Mouse (Mus musculus): ENCODE measurements around the gene Cpm. TPM values are rescaled to one million over a fixed set of nuclear protein-coding genes. Genes with fewer than 3 reads are reported as not detected.

Cpm gene
- polyA plus RNA-seq, 1 experiment from 2014 or later, result 2.7 TPM

DNA sequence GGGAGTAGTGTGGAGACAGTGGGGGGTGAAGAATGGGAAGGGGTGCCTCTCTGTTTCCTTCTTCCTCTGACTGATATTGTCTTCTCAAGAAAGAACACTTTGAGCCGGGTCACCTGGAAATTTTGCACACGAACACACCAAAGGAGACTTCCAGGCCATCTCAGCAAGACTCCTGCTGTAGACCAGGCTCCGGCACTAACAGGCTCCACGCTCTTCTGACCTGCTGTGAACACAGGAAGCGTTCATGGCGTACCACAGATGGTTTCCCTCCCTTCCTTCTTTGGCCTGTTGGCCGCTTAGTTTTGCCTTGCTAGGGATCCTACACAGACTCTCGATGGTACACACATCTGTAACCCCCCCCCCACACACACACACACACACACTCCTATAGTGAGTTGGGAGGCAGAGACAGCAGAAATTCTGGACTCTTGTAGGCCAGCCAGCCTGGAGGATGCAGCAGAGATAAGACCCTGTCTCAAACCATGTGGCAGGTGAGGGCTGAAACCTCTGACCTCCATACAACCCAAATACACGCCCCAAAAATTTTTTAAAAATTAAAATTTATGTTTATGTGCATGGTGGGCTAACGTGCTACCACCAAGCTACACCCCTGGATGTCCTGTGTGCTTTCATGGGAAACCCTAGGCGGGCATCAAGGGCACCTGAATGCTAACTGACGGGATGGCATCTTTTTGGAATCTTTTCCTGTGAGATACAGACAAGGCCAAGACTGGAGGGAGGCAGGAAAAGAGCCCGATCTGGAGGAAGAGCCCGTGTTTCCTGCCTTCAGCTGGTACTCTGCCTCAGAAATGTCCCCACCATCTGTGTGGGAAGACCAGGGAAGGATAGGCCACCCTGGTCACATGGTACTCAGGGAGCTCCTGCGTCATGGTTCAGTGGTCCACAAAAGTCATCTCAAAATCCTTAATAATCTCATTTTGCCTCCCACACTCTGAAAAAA is 23.7 kb upstream of the Cpm start:
- no peak overlapping the region for H3K27ac ChIP-seq (ENCODE audit: low read depth, low read length)
- no peaks in the 10 kb centered on the region for H3K4me1 ChIP-seq (ENCODE audit: control insufficient read depth, insufficient read depth, low read depth, low read length)
- H3K36me3 ChIP-seq (ENCODE audit: control insufficient read depth, insufficient read depth, low read length), result no peaks in the 10 kb centered on the region
- no peaks in the 10 kb centered on the region for H3K27me3 ChIP-seq (replicated peaks; ENCODE audit: control insufficient read depth, insufficient read depth, low read length)
- no peak overlapping the region for H3K4me3 ChIP-seq (ENCODE audit: low read length)
- WGBS, result 84% methylated on average over 15 of the region's 15 CpGs
- H3K4me2 ChIP-seq (ENCODE audit: low read length), result no peak overlapping the region
- no peaks in the 10 kb centered on the region for H3K9me3 ChIP-seq (ENCODE audit: control insufficient read depth, low read length)
- no peak overlapping the region for H3K9ac ChIP-seq (ENCODE audit: low read depth, low read length)
- no peak for ATAC-seq

DNA sequence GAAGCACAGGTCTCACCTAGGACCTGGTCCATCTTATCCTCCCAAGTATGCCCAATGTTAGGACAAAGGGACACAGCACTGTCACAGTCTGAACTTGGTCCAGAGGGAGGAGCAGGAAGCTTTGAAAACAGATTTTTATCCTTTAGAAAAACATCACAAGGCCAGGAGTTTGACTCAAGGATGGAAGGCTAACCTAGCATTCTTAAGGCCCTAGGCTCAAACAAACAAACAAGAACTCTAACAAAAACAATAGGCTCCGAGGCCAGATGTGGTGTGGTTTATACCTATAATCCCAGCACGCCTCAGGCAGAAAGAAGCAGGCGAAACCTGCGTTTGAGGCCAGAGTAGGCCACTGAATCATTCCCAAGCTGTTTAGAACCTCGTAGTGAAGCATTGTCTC is 22.9 kb upstream of the Cpm start:
- H3K9me3 ChIP-seq (ENCODE audit: control insufficient read depth, low read length), result no peaks in the 10 kb centered on the region
- H3K4me2 ChIP-seq (ENCODE audit: low read length), result no peak overlapping the region
- H3K4me3 ChIP-seq (ENCODE audit: low read length), result no peak overlapping the region
- H3K9ac ChIP-seq (ENCODE audit: low read depth, low read length), result no peak overlapping the region
- 90% methylated on average over 5 of the region's 5 CpGs for WGBS
- no peaks in the 10 kb centered on the region for H3K36me3 ChIP-seq (ENCODE audit: control insufficient read depth, insufficient read depth, low read length)
- no peaks in the 10 kb centered on the region for H3K27me3 ChIP-seq (replicated peaks; ENCODE audit: control insufficient read depth, insufficient read depth, low read length)
- no peak overlapping the region for H3K27ac ChIP-seq (ENCODE audit: low read depth, low read length)
- ATAC-seq, result no peak
- no peaks in the 10 kb centered on the region for H3K4me1 ChIP-seq (ENCODE audit: control insufficient read depth, insufficient read depth, low read depth, low read length)

DNA sequence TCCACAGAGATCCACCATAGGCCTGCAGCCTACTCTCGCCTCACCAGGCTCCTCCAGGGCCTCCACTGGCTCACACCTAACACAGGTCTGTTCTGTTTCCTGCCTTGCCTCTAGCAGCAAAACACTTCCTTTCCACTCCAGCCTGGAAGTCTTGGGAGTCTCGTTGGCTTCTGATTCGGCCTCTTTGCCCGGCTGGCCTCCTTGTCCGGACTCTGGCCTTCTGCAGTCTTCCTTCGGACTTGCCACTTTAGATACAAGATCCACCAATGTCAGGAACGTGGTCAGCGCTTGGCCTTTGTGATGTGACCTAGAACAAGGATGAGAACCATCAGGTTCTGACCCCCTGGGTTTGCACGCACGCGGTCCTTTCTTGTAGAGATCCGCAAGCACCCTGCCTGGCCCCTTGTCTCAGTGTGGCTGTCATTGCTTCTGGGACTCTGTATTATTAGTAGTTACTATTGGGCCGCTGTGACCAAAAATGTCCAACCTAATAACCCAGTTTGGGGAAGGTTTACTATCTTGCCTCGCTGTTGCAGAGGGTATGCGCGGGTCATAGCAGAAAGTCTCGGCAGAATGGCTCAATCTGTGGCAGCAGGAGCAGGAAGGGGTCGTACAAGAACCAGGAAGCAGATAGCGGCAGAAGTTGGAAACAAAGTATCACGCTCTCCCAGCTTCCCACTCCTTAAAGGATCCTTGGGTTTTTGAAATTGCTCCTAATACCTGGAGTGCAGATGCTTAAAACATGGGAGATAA is 22.1 kb upstream of the Cpm start:
- no peak for ATAC-seq
- H3K4me3 ChIP-seq (ENCODE audit: low read length), result no peak overlapping the region
- H3K36me3 ChIP-seq (ENCODE audit: control insufficient read depth, insufficient read depth, low read length), result no peaks in the 10 kb centered on the region

DNA sequence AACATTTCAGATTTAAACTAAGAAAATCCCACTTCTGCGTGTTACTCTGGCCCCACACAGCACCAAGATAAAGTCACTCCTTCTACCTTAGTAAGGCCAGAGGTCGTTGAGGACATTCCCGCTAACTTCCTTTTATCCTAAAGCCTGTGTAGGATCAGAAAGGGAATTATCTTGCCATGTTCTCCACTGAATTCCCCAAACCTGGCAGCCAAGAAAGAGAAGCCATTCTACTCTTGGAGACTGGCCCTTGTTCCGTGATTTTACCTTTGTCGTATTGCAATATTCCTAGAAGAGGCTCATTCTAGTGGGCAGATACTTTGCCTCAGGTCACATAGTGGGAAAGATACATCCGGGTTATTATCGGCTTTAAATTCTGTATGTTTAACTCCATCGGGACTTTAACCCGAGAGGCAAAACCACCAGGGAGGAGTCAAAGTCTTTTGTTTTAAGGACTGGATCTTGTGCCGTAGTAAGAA is 21.5 kb upstream of the Cpm start:
- Histone ChIP-seq H3K9me3 (ENCODE audit: control insufficient read depth, low read length) (no peaks in the 10 kb centered on the region), H3K36me3 (ENCODE audit: control insufficient read depth, insufficient read depth, low read length) (no peaks in the 10 kb centered on the region), H3K9ac (ENCODE audit: low read depth, low read length) (no peak overlapping the region), H3K4me1 (ENCODE audit: control insufficient read depth, insufficient read depth, low read depth, low read length) (no peaks in the 10 kb centered on the region), H3K4me2 (ENCODE audit: low read length) (no peak overlapping the region), H3K4me3 (ENCODE audit: low read length) (no peak overlapping the region), H3K27ac (ENCODE audit: low read depth, low read length) (no peak overlapping the region), H3K27me3 (replicated peaks; ENCODE audit: control insufficient read depth, insufficient read depth, low read length) (no peaks in the 10 kb centered on the region)
- WGBS, result 93% methylated on average over 10 of the region's 10 CpGs
- no peak for ATAC-seq

More for the DNA sequence above, 22.1 kb upstream of the Cpm start:
- Histone ChIP-seq H3K9me3 (ENCODE audit: control insufficient read depth, low read length) (no peaks in the 10 kb centered on the region), H3K27ac (ENCODE audit: low read depth, low read length) (no peak overlapping the region), H3K4me2 (ENCODE audit: low read length) (no peak overlapping the region), H3K4me1 (ENCODE audit: control insufficient read depth, insufficient read depth, low read depth, low read length) (no peaks in the 10 kb centered on the region), H3K9ac (ENCODE audit: low read depth, low read length) (no peak overlapping the region), H3K27me3 (replicated peaks; ENCODE audit: control insufficient read depth, insufficient read depth, low read length) (no peaks in the 10 kb centered on the region)
- 93% methylated on average over 20 of the region's 20 CpGs for WGBS

DNA sequence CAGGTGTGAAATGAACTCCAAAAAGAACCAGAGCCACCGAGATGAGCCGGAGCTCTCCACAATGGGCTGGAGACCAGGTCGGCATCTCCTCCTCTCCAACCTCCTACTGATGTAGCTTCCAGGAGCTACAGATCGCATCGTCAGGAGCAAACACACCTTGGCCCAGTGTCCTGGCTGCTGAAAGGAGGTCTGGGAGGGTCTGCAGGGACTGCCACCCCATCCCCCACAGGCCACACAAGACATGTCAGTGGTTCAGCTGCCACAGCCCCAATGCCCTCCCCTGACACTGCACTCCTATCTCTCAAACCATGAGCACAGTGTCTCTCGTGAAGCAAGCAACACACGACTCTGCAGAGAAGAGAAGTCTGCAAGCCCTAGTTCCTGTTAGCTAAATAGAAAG is 20.8 kb upstream of the Cpm start:
- Histone ChIP-seq H3K27me3 (replicated peaks; ENCODE audit: control insufficient read depth, insufficient read depth, low read length) (no peaks in the 10 kb centered on the region), H3K27ac (ENCODE audit: low read depth, low read length) (no peak overlapping the region), H3K4me2 (ENCODE audit: low read length) (no peak overlapping the region), H3K9ac (ENCODE audit: low read depth, low read length) (no peak overlapping the region), H3K36me3 (ENCODE audit: control insufficient read depth, insufficient read depth, low read length) (no peaks in the 10 kb centered on the region), H3K4me1 (ENCODE audit: control insufficient read depth, insufficient read depth, low read depth, low read length) (no peaks in the 10 kb centered on the region), H3K4me3 (ENCODE audit: low read length) (no peak overlapping the region), H3K9me3 (ENCODE audit: control insufficient read depth, low read length) (no peaks in the 10 kb centered on the region)
- 94% methylated on average over 7 of the region's 7 CpGs for WGBS
- ATAC-seq, result no peak

DNA sequence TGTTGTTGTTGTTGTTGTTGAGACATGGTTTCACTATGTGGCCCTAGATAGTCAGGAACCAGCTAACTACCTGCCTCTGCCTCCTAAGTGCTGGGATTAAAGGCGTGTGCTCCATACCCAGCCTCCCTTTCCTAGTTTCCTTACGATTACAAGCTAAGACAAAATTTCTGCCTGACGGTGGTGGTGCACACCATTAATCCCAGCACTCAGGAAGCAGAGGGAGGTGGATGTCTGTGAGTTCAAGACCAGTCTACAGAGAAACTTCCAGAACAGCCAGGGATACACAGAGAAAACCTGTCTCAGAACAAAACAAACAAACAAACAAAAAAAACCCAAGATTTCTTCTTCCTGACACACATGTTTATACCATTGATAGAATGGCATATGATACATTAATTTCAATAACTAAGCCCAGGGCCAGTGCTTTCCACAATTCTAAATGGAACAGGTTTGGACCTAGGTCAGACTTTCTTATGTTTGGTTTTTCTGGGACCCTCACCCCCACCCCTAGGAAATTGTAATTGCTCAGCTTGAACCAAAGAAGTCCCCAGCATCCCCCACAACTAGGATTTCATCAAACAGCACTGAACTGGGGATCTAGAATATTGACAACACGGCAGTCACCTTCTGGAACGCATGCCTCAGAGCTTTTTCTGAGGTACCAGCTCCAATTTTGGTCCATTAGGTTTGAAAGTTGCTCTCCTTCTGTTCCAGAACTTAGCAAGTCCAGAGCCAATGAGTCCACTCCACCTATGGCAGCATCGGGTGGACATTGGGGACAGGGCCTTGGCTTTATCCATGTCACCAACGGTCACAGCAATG is 20.1 kb upstream of the Cpm start:
- Histone ChIP-seq H3K36me3 (ENCODE audit: control insufficient read depth, insufficient read depth, low read length) (no peaks in the 10 kb centered on the region), H3K27ac (ENCODE audit: low read depth, low read length) (no peak overlapping the region), H3K9me3 (ENCODE audit: control insufficient read depth, low read length) (no peaks in the 10 kb centered on the region), H3K4me1 (ENCODE audit: control insufficient read depth, insufficient read depth, low read depth, low read length) (no peaks in the 10 kb centered on the region), H3K27me3 (replicated peaks; ENCODE audit: control insufficient read depth, insufficient read depth, low read length) (no peaks in the 10 kb centered on the region), H3K9ac (ENCODE audit: low read depth, low read length) (no peak overlapping the region), H3K4me3 (ENCODE audit: low read length) (no peak overlapping the region), H3K4me2 (ENCODE audit: low read length) (no peak overlapping the region)
- ATAC-seq, result no peak
- 94% methylated on average over 7 of the region's 7 CpGs for WGBS

DNA sequence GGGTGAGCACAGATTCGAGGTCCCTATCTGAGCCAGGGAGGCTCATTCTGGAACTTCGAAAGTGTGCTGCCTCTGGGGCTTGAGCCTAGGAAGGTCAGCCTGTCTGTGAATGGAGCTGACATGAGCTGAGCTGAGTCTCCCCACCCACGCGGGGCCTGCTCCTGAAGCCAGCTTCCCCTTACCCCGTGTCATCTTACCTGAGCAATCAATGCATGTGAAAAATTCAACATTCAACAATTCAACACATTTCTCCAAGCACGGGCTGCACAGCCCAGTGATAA is 19.6 kb upstream of the Cpm start:
- no peak overlapping the region for H3K4me3 ChIP-seq (ENCODE audit: low read length)
- ATAC-seq, result no peak
- H3K9me3 ChIP-seq (ENCODE audit: control insufficient read depth, low read length), result no peaks in the 10 kb centered on the region
- 88% methylated on average over 6 of the region's 6 CpGs for WGBS
- no peak overlapping the region for H3K27ac ChIP-seq (ENCODE audit: low read depth, low read length)
- no peak overlapping the region for H3K9ac ChIP-seq (ENCODE audit: low read depth, low read length)
- H3K4me2 ChIP-seq (ENCODE audit: low read length), result no peak overlapping the region
- H3K4me1 ChIP-seq (ENCODE audit: control insufficient read depth, insufficient read depth, low read depth, low read length), result no peaks in the 10 kb centered on the region
- no peaks in the 10 kb centered on the region for H3K36me3 ChIP-seq (ENCODE audit: control insufficient read depth, insufficient read depth, low read length)
- no peaks in the 10 kb centered on the region for H3K27me3 ChIP-seq (replicated peaks; ENCODE audit: control insufficient read depth, insufficient read depth, low read length)

DNA sequence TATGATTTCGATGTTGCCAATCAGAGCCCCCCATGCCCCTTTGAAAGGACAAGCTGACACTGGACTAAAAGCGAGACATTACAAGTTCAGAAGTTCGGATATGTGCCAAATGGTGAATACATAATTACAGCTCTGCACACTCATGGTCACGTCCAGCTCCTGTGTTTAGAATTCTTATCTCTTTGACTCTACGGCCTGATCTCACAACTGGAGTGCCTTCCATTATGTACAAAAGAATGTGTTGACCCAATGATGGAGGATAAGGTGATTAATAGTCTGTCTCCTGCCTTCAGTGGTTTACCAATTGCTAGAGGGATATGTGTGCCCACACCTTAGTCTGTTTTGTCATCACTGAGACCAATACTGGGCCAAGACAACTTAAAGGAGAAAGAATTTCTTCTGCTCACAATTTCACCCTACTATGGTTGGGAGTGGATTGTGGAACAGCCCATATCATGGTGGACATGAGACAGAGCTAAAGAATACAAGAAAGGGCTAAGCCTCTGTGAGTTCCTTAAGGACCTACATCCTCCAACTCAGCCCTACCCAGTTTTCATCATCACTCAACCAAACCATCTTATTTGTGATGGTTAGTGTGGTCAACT is 19.0 kb upstream of the Cpm start:
- 91% methylated on average over 5 of the region's 5 CpGs for WGBS
- Histone ChIP-seq H3K4me3 (ENCODE audit: low read length) (no peak overlapping the region), H3K27me3 (replicated peaks; ENCODE audit: control insufficient read depth, insufficient read depth, low read length) (no peaks in the 10 kb centered on the region), H3K9me3 (ENCODE audit: control insufficient read depth, low read length) (no peaks in the 10 kb centered on the region), H3K4me2 (ENCODE audit: low read length) (no peak overlapping the region), H3K4me1 (ENCODE audit: control insufficient read depth, insufficient read depth, low read depth, low read length) (no peaks in the 10 kb centered on the region), H3K9ac (ENCODE audit: low read depth, low read length) (no peak overlapping the region), H3K27ac (ENCODE audit: low read depth, low read length) (no peak overlapping the region), H3K36me3 (ENCODE audit: control insufficient read depth, insufficient read depth, low read length) (no peaks in the 10 kb centered on the region)
- no peak for ATAC-seq
